Mouse (Mus musculus): ENCODE results near the gene Ulk1. TPM values are rescaled to one million over a fixed set of nuclear protein-coding genes. Genes with fewer than 3 reads are reported as not detected.
A peak's percentile ranks its signal among the peaks of the same experiment; 100 is the strongest.

Gene Ulk1
- polyA plus RNA-seq, 1 experiment: 13.6 TPM

DNA sequence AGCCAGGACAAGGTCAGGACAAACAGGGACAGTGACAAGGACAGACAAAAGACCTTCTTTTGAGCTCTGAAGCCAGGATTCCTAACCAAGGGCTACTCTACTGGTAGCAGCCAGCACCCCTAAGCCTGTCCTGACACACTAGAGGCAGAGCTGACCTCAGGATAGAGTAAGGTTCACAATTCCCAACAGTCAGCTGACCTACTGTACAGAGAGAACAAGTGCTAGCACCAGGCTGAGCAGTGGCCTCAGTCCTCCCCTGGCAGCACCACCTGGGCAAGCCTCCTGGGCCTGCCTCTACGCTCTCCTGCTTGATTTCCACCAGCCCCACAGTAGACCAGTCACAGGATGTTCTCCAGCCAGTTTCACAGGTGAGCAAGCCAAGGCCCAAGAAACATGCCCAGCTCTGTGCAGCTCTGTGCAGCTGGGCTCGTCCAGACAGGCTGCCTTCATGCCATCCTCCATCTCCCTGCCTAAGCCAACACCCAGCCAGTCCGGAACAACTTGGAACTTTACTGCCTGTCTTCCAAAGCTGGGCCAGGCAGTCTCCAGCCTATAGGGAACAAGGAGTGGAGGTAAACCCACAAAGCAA is 8.8 kb downstream of the Ulk1 start:
- Histone ChIP-seq H3K79me3 (ENCODE audit: low read depth) (no peaks in the 10 kb centered on the region), H3K79me2 (ENCODE audit: control insufficient read depth, insufficient read depth) (no peaks in the 10 kb centered on the region), H3K27me3 (ENCODE audit: control insufficient read depth, insufficient read depth, insufficient read length) (no peaks in the 10 kb centered on the region), H3ac (ENCODE audit: control insufficient read depth, insufficient read length, low read depth) (no peak overlapping the region), H3K4me3 (ENCODE audit: insufficient read depth, poor library complexity, severe bottlenecking) (no peak overlapping the region), H3K36me3 (ENCODE audit: control insufficient read depth, insufficient read depth) (peaks cover 9% of the 10 kb centered on the region)
- no peak for TF ChIP-seq USF1 (IDR thresholded peaks at IDR 0.05; ENCODE audit: low read depth)
- no peak for TF ChIP-seq CEBPB (IDR thresholded peaks at IDR 0.05; ENCODE audit: low read depth)
- TF ChIP-seq CTCF (IDR thresholded peaks at IDR 0.05; ENCODE audit: control insufficient read depth, insufficient read depth, insufficient read length): no peak
- no peak for TF ChIP-seq FOSL1 (IDR thresholded peaks at IDR 0.05; ENCODE audit: insufficient read depth, low read length, poor library complexity, severe bottlenecking)
- TF ChIP-seq MYOD1 (IDR thresholded peaks at IDR 0.05; ENCODE audit: control insufficient read depth, insufficient read length, low read depth): no peak
- TF ChIP-seq MYOG (IDR thresholded peaks at IDR 0.05; ENCODE audit: control insufficient read depth, extremely low read depth, insufficient read length): no peak
- TF ChIP-seq MAX (IDR thresholded peaks at IDR 0.05): no peak

DNA sequence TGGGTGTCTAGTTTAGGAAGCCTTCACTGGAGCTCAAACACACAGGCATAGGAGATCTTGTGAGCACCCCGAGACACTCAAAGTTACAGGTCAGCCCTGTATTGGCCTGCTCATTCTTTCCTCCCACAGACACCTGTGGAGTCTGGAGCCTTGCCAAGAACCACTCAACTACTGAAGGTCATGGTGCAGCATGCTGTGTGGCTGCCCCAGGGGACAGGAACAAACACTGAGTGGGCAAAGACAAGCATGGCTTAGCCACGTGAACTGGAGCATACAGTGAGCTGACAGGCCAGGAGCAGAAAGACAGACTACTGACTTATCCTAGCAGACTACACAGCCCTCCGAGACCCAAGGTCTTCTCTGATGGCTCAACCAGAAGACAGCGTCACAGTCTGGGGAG is 12.2 kb downstream of the Ulk1 start:
- no peaks in the 10 kb centered on the region for H3K79me2 ChIP-seq (ENCODE audit: control insufficient read depth, insufficient read depth)
- H3K79me3 ChIP-seq (ENCODE audit: low read depth): no peaks in the 10 kb centered on the region
- H3K36me3 ChIP-seq (ENCODE audit: control insufficient read depth, insufficient read depth): peaks cover 29% of the 10 kb centered on the region
- no peak overlapping the region for H3K4me3 ChIP-seq (ENCODE audit: insufficient read depth, poor library complexity, severe bottlenecking)
- H3ac ChIP-seq (ENCODE audit: control insufficient read depth, insufficient read length, low read depth): no peak overlapping the region
- TF ChIP-seq MYOG (IDR thresholded peaks at IDR 0.05; ENCODE audit: control insufficient read depth, extremely low read depth, insufficient read length) (no peak), FOSL1 (IDR thresholded peaks at IDR 0.05; ENCODE audit: insufficient read depth, low read length, poor library complexity, severe bottlenecking) (no peak), MYOD1 (IDR thresholded peaks at IDR 0.05; ENCODE audit: control insufficient read depth, insufficient read length, low read depth) (no peak), CTCF (IDR thresholded peaks at IDR 0.05; ENCODE audit: control insufficient read depth, insufficient read depth, insufficient read length) (no peak), CEBPB (IDR thresholded peaks at IDR 0.05; ENCODE audit: low read depth) (no peak), USF1 (IDR thresholded peaks at IDR 0.05; ENCODE audit: low read depth) (no peak), MAX (IDR thresholded peaks at IDR 0.05) (no peak)
- H3K27me3 ChIP-seq (ENCODE audit: control insufficient read depth, insufficient read depth, insufficient read length): no peaks in the 10 kb centered on the region

DNA sequence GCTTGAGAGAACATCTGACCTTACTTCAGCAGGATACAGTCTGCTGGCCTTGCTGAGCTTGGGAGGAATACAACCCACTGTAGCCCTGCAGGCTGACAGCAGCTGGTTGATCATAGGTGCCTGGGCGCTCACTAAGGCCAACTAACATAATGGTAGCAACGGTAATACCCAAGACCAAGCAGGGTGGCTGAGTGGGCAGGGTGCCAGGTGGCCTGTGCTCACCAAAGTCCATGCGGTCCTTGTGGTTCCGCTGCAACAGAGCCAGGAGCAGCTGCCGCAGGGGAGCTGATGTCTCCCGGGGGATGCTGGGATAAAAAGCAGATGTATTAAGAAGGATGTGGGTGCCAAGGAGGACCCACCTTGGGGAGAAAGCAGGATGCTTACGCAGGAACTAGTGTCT is 15.5 kb downstream of the Ulk1 start:
- Histone ChIP-seq H3K79me2 (ENCODE audit: control insufficient read depth, insufficient read depth) (no peaks in the 10 kb centered on the region), H3K36me3 (ENCODE audit: control insufficient read depth, insufficient read depth) (peaks cover 38% of the 10 kb centered on the region), H3K4me3 (ENCODE audit: insufficient read depth, poor library complexity, severe bottlenecking) (no peak overlapping the region), H3ac (ENCODE audit: control insufficient read depth, insufficient read length, low read depth) (no peak overlapping the region), H3K79me3 (ENCODE audit: low read depth) (no peaks in the 10 kb centered on the region), H3K27me3 (ENCODE audit: control insufficient read depth, insufficient read depth, insufficient read length) (no peaks in the 10 kb centered on the region)
- TF ChIP-seq MYOG (IDR thresholded peaks at IDR 0.05; ENCODE audit: control insufficient read depth, extremely low read depth, insufficient read length): no peak
- no peak for TF ChIP-seq CTCF (IDR thresholded peaks at IDR 0.05; ENCODE audit: control insufficient read depth, insufficient read depth, insufficient read length)
- no peak for TF ChIP-seq CEBPB (IDR thresholded peaks at IDR 0.05; ENCODE audit: low read depth)
- TF ChIP-seq MAX (IDR thresholded peaks at IDR 0.05): no peak
- no peak for TF ChIP-seq USF1 (IDR thresholded peaks at IDR 0.05; ENCODE audit: low read depth)
- no peak for TF ChIP-seq FOSL1 (IDR thresholded peaks at IDR 0.05; ENCODE audit: insufficient read depth, low read length, poor library complexity, severe bottlenecking)
- TF ChIP-seq MYOD1 (IDR thresholded peaks at IDR 0.05; ENCODE audit: control insufficient read depth, insufficient read length, low read depth): no peak

DNA sequence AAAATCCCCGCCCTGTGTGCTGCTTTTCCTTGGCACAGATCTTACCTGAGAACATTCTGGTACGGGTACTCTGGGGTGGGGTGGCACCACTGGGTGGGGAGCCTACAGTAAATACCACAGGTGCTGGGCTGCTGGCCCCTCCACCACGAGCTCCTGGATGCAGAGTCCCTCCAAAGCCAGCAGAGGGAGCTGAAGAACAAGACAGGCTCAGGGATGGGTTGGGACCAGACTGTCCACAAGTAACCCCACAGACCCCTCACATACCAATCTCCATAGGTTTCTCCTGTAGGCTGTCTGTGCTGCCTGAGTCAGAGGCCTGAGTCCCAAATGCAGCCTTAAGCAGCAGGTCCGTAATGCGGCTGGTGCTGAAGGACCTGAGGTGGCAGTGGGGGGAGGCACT is 21.2 kb downstream of the Ulk1 start:
- Histone ChIP-seq H3K4me3 (ENCODE audit: insufficient read depth, poor library complexity, severe bottlenecking) (no peak overlapping the region), H3K79me3 (ENCODE audit: low read depth) (no peaks in the 10 kb centered on the region), H3ac (ENCODE audit: control insufficient read depth, insufficient read length, low read depth) (no peak overlapping the region), H3K36me3 (ENCODE audit: control insufficient read depth, insufficient read depth) (peaks cover 42% of the 10 kb centered on the region), H3K79me2 (ENCODE audit: control insufficient read depth, insufficient read depth) (no peaks in the 10 kb centered on the region), H3K27me3 (ENCODE audit: control insufficient read depth, insufficient read depth, insufficient read length) (no peaks in the 10 kb centered on the region)
- TF ChIP-seq CTCF (IDR thresholded peaks at IDR 0.05; ENCODE audit: control insufficient read depth, insufficient read depth, insufficient read length) (peak; percentile 55), USF1 (IDR thresholded peaks at IDR 0.05; ENCODE audit: low read depth) (no peak)

DNA sequence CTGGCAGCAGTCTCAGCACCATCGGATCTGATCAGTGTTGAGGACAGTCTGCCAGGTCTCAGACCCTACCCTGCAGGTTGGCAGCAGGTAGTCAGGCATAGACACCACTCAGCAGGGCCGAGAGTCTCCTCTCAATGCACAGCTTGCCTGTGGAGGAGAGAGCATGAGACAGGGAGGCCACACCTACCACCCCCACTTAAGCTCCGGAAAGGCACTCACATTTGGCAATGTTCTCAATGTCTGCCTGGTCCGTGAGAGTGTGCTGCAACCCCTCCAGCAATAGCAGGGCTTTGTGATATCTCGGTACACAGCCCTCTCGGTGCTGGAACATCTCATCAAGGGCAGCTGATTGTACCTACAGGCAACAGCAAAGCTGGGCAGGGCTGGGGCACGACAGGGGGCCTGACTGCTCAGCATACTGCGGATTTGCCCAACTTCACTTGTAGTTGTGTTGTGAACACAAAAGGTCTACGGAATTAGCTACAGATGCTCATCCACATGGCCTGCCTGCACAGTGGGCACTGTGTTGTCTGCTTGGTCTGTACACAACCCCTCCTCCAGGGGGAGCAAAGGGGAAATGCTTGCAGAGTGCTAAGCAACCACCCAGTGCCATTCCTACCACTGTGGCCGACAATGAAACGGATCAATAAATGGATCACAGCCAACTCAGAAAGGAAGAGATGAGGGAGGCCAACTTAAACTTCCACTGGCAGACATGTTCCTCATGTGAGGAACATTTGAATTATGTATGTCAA is 23.6 kb downstream of the Ulk1 start:
- H3K36me3 ChIP-seq (ENCODE audit: control insufficient read depth, insufficient read depth): peaks cover 26% of the 10 kb centered on the region
- no peak overlapping the region for H3K4me3 ChIP-seq (ENCODE audit: insufficient read depth, poor library complexity, severe bottlenecking)
- H3K79me3 ChIP-seq (ENCODE audit: low read depth): no peaks in the 10 kb centered on the region

More for the DNA sequence above, 23.6 kb downstream of the Ulk1 start:
- H3ac ChIP-seq (ENCODE audit: control insufficient read depth, insufficient read length, low read depth): no peak overlapping the region
- no peaks in the 10 kb centered on the region for H3K27me3 ChIP-seq (ENCODE audit: control insufficient read depth, insufficient read depth, insufficient read length)
- no peak for TF ChIP-seq MYOG (IDR thresholded peaks at IDR 0.05; ENCODE audit: control insufficient read depth, extremely low read depth, insufficient read length)
- no peak for TF ChIP-seq USF1 (IDR thresholded peaks at IDR 0.05; ENCODE audit: low read depth)
- TF ChIP-seq MYOD1 (IDR thresholded peaks at IDR 0.05; ENCODE audit: control insufficient read depth, insufficient read length, low read depth): no peak
- TF ChIP-seq CEBPB (IDR thresholded peaks at IDR 0.05; ENCODE audit: low read depth): no peak
- no peak for TF ChIP-seq FOSL1 (IDR thresholded peaks at IDR 0.05; ENCODE audit: insufficient read depth, low read length, poor library complexity, severe bottlenecking)
- TF ChIP-seq MAX (IDR thresholded peaks at IDR 0.05): no peak
- no peak for TF ChIP-seq CTCF (IDR thresholded peaks at IDR 0.05; ENCODE audit: control insufficient read depth, insufficient read depth, insufficient read length)
- no peaks in the 10 kb centered on the region for H3K79me2 ChIP-seq (ENCODE audit: control insufficient read depth, insufficient read depth)
